Mouse (Mus musculus) erythroid progenitor cell, adult 5-6 weeks (primary cell): ENCODE results near the gene Raver1. TPM values are rescaled to one million over a fixed set of nuclear protein-coding genes. Genes with fewer than 3 reads are reported as not detected.

ENCODE experiments used
- ATAC-seq: replicated peaks from 2 replicates; pipeline ENCODE4 v1.8.0; 2016; ENCODE audit warnings: moderate number of reproducible peaks, mild to moderate bottlenecking, moderate TSS enrichment, inconsistent platforms; ENCODE audit not compliant: poor library complexity, low FRiP score, severe bottlenecking
- total RNA-seq, 2 experiments: library from RNA; stranded (forward) in 1 of 2; stranded (reverse) in 1 of 2; fragments of 150-400 nt in 1 of 2; fragments of 186-747, 209-891 nt in 1 of 2; gene quantifications; 2 replicates each; pipeline versions ENCODE4 v1.2.3 to v1.2.4; 2015 to 2017; ENCODE audit warnings: low replicate concordance in 2 of 2

Raver1 gene
- total RNA-seq, 2 experiments from 2014 or later, result 18.4 to 32.5 TPM

DNA sequence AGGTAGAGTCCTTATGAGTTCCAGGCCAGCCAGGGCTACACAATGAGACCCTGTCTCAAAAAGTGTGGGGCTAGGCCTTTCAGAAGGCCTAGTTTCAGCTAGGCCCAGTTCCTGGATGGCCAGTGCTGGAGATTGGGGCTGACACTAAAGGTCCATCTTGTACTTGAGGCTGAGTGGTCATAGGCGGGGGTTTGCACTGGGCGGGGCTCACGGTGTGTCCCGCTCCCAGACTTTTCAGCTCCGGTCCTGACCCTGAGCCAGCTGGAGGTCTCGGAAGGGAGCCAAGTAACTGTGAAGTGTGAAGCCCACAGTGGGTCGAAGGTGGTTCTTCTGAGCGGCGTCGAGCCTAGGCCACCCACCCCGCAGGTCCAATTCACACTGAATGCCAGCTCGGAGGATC lies 65.0 kb downstream of the Raver1 start:
- ATAC-seq, result no peak

DNA sequence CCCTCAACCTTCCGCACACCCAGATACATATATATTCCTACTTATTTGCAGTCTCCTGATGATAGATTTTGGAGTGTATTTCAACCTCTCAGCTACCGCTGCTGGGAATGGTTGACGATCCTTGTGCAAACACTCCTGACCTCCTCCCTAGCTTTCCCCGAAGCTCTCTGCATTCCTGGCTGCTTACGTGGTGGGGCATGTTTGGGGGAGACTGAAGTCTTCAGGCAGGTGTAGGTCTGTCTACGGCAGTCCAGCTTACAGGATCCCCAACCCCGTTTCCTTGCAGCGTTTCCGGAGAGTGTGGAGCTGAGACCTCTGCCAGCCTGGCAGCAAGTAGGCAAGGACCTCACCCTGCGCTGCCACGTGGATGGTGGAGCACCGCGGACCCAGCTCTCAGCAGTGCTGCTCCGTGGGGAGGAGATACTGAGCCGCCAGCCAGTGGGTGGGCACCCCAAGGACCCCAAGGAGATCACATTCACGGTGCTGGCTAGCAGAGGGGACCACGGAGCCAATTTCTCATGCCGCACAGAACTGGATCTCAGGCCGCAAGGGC lies 66.5 kb downstream of the Raver1 start:
- ATAC-seq, result no peak

Other genes starting within 250 kb of the Raver1 start
- gene A230050P20Rik, start 223.4 kb downstream of the Raver1 start, total RNA-seq (2015; ENCODE audit: low replicate concordance), result 1.1 and 1.7 TPM in 2 replicates
- gene A230050P20Rik, start 223.4 kb downstream of the Raver1 start, total RNA-seq (2017; ENCODE audit: low replicate concordance), result 3.7 and 4.3 TPM in 2 replicates
- gene Angptl6, start 212.3 kb downstream of the Raver1 start, total RNA-seq (2015; ENCODE audit: low replicate concordance), result not detected in 2 replicates
- 0.53 TPM in 1 of 2 replicates, not detected in the other for gene Angptl6, start 212.3 kb downstream of the Raver1 start, total RNA-seq (2017; ENCODE audit: low replicate concordance)
- gene Ppan, start 203.8 kb downstream of the Raver1 start, total RNA-seq (2015; ENCODE audit: low replicate concordance), result 6.7 and 19.1 TPM in 2 replicates
- 7.1 and 16.2 TPM in 2 replicates for gene Ppan, start 203.8 kb downstream of the Raver1 start, total RNA-seq (2017; ENCODE audit: low replicate concordance)
- 47.4 and 59.5 TPM in 2 replicates for gene Eif3g, start 193.4 kb downstream of the Raver1 start, total RNA-seq (2015; ENCODE audit: low replicate concordance)
- 41.5 and 59.7 TPM in 2 replicates for gene Eif3g, start 193.4 kb downstream of the Raver1 start, total RNA-seq (2017; ENCODE audit: low replicate concordance)
- gene Dnmt1, start 132.1 kb downstream of the Raver1 start, total RNA-seq (2015; ENCODE audit: low replicate concordance), result 122 and 135 TPM in 2 replicates
- gene Dnmt1, start 132.1 kb downstream of the Raver1 start, total RNA-seq (2017; ENCODE audit: low replicate concordance), result 217 and 249 TPM in 2 replicates
- gene S1pr2, start 115.2 kb downstream of the Raver1 start, total RNA-seq (2015; ENCODE audit: low replicate concordance), result not detected in 2 replicates
- gene S1pr2, start 115.2 kb downstream of the Raver1 start, total RNA-seq (2017; ENCODE audit: low replicate concordance), result under 0.01 and 0.39 TPM in 2 replicates
- gene Mrpl4, start 89.3 kb downstream of the Raver1 start, total RNA-seq (2015; ENCODE audit: low replicate concordance), result 13.0 and 22.0 TPM in 2 replicates
- 13.3 and 18.0 TPM in 2 replicates for gene Mrpl4, start 89.3 kb downstream of the Raver1 start, total RNA-seq (2017; ENCODE audit: low replicate concordance)
- gene Icam1, start 76.0 kb downstream of the Raver1 start, total RNA-seq (2015; ENCODE audit: low replicate concordance), result 1.3 TPM in 1 of 2 replicates, not detected in the other
- 1.5 and 9.0 TPM in 2 replicates for gene Icam1, start 76.0 kb downstream of the Raver1 start, total RNA-seq (2017; ENCODE audit: low replicate concordance)
- 164 and 214 TPM in 2 replicates for gene Icam4, start 62.6 kb downstream of the Raver1 start, total RNA-seq (2015; ENCODE audit: low replicate concordance)
- 107 and 112 TPM in 2 replicates for gene Icam4, start 62.6 kb downstream of the Raver1 start, total RNA-seq (2017; ENCODE audit: low replicate concordance)
- 1.3 and 1.4 TPM in 2 replicates for gene Icam5, start 59.9 kb downstream of the Raver1 start, total RNA-seq (2015; ENCODE audit: low replicate concordance)
- 1.3 and 3.5 TPM in 2 replicates for gene Icam5, start 59.9 kb downstream of the Raver1 start, total RNA-seq (2017; ENCODE audit: low replicate concordance)
- gene Zglp1, start 24.9 kb downstream of the Raver1 start, total RNA-seq (2015; ENCODE audit: low replicate concordance), result 6.8 TPM in 1 of 2 replicates, not detected in the other
- gene Zglp1, start 24.9 kb downstream of the Raver1 start, total RNA-seq (2017; ENCODE audit: low replicate concordance), result not detected in 2 replicates
- not detected in 2 replicates for gene Gm49373, start 18.9 kb downstream of the Raver1 start, total RNA-seq (2015; ENCODE audit: low replicate concordance)
- not detected in 2 replicates for gene Gm49373, start 18.9 kb downstream of the Raver1 start, total RNA-seq (2017; ENCODE audit: low replicate concordance)
- 13.0 and 19.8 TPM in 2 replicates for gene Fdx1l, start 18.4 kb downstream of the Raver1 start, total RNA-seq (2015; ENCODE audit: low replicate concordance)
- 7.8 and 19.7 TPM in 2 replicates for gene Fdx1l, start 18.4 kb downstream of the Raver1 start, total RNA-seq (2017; ENCODE audit: low replicate concordance)
- gene Gm38431, start within 50 bp of the Raver1 start, total RNA-seq (2015; ENCODE audit: low replicate concordance), result 30.6 and 34.0 TPM in 2 replicates
- 4.2 TPM in 1 of 2 replicates, not detected in the other for gene Gm38431, start within 50 bp of the Raver1 start, total RNA-seq (2017; ENCODE audit: low replicate concordance)
- 2.5 and 5.0 TPM in 2 replicates for gene Tyk2, start 39.2 kb upstream of the Raver1 start, total RNA-seq (2015; ENCODE audit: low replicate concordance)
- 4.7 and 5.0 TPM in 2 replicates for gene Tyk2, start 39.2 kb upstream of the Raver1 start, total RNA-seq (2017; ENCODE audit: low replicate concordance)
- gene Cdc37, start 58.0 kb upstream of the Raver1 start, total RNA-seq (2015; ENCODE audit: low replicate concordance), result 28.9 and 42.9 TPM in 2 replicates
- gene Cdc37, start 58.0 kb upstream of the Raver1 start, total RNA-seq (2017; ENCODE audit: low replicate concordance), result 68.0 and 76.5 TPM in 2 replicates
- gene Pde4a, start 73.7 kb upstream of the Raver1 start, total RNA-seq (2015; ENCODE audit: low replicate concordance), result 4.6 TPM in 1 of 2 replicates, not detected in the other
- gene Pde4a, start 73.7 kb upstream of the Raver1 start, total RNA-seq (2017; ENCODE audit: low replicate concordance), result 0.15 and 0.39 TPM in 2 replicates
- gene Keap1, start 147.4 kb upstream of the Raver1 start, total RNA-seq (2015; ENCODE audit: low replicate concordance), result 13.8 and 25.2 TPM in 2 replicates
- 37.0 and 44.7 TPM in 2 replicates for gene Keap1, start 147.4 kb upstream of the Raver1 start, total RNA-seq (2017; ENCODE audit: low replicate concordance)
- 2.5 TPM in 1 of 2 replicates, not detected in the other for gene S1pr5, start 156.4 kb upstream of the Raver1 start, total RNA-seq (2015; ENCODE audit: low replicate concordance)
- 0.13 and 0.53 TPM in 2 replicates for gene S1pr5, start 156.4 kb upstream of the Raver1 start, total RNA-seq (2017; ENCODE audit: low replicate concordance)
- gene Atg4d, start 173.3 kb upstream of the Raver1 start, total RNA-seq (2015; ENCODE audit: low replicate concordance), result 49.4 and 49.5 TPM in 2 replicates
- gene Atg4d, start 173.3 kb upstream of the Raver1 start, total RNA-seq (2017; ENCODE audit: low replicate concordance), result 73.9 and 162 TPM in 2 replicates
- gene Kri1, start 196.0 kb upstream of the Raver1 start, total RNA-seq (2015; ENCODE audit: low replicate concordance), result 19.7 and 49.4 TPM in 2 replicates
- gene Kri1, start 196.0 kb upstream of the Raver1 start, total RNA-seq (2017; ENCODE audit: low replicate concordance), result 18.2 and 48.8 TPM in 2 replicates
- gene Cdkn2d, start 199.4 kb upstream of the Raver1 start, total RNA-seq (2015; ENCODE audit: low replicate concordance), result 305 and 325 TPM in 2 replicates
- gene Cdkn2d, start 199.4 kb upstream of the Raver1 start, total RNA-seq (2017; ENCODE audit: low replicate concordance), result 151 and 194 TPM in 2 replicates
- 0.36 and 0.84 TPM in 2 replicates for gene Ap1m2, start 220.3 kb upstream of the Raver1 start, total RNA-seq (2015; ENCODE audit: low replicate concordance)
- gene Ap1m2, start 220.3 kb upstream of the Raver1 start, total RNA-seq (2017; ENCODE audit: low replicate concordance), result not detected in 2 replicates
- gene Slc44a2, start 228.7 kb upstream of the Raver1 start, total RNA-seq (2015; ENCODE audit: low replicate concordance), result 15.9 and 35.7 TPM in 2 replicates
- gene Slc44a2, start 228.7 kb upstream of the Raver1 start, total RNA-seq (2017; ENCODE audit: low replicate concordance), result 14.4 and 22.3 TPM in 2 replicates